Mouse (Mus musculus): Measurements from ENCODE around the gene Masp1.

Gene Masp1

GRCm38 (mm10) chr16:23511166-23511935 lies 9.3 kb downstream of the Masp1 start:
- DNase-seq: no peak

DNA sequence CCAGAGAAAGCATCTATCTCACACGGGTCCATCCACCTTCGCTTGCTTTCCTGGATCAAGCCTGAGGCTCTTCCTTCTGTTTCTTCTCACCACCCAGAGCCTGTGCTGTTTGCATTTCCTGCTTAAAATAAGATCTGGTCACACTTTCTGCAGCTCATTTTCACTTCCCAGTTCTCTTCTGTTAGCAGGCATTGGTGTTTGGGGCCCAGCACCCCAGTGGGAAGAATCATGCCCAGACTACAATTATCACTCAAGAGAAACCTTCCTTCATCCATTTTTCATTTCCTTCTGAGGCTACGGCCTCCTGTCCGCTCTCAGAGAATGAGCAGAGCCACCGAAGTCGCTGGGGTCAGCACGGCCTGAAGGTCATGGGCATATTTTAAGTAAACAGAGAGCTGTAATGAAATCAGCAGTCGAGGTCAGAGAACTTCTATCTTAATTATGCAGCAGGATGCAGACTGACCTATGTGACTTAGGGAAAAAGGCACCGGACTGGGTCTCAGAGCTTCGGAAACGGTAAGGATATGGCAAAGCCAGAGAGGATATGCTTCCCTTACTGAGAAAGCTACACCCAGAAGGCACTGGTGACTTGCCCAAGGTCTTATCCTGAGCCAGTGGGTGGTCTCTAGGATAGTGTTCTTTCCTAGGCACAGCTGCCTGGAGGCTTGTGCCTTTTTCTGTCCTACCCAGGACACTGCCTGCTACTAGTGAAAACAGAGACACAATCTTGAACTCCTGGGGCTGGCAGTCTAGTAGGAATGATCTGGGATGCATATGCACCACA lies 14.5 kb downstream of the Masp1 start:
- DNase-seq: no peak

DNA sequence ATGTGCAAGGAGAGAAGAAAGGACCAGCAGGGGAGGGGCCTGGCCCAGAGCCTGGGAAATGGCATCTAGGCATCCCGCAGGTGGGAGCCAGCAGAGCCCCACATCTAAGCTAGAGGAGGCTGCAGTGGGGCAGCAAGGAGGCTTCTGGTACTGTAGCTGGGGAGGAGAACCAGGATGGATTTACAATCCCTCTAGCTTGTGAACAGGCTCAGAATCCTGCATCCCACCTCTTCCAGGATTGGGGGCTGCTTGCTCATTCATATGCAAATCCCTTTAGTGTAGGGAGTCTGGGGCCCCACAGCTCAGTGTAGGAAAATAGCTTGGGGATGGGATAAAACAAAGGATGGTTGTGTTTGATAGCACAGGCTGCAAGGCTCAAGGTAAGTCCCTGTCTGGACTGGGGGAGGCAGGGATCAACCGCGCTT lies 16.3 kb downstream of the Masp1 start:
- no peak for DNase-seq

DNA sequence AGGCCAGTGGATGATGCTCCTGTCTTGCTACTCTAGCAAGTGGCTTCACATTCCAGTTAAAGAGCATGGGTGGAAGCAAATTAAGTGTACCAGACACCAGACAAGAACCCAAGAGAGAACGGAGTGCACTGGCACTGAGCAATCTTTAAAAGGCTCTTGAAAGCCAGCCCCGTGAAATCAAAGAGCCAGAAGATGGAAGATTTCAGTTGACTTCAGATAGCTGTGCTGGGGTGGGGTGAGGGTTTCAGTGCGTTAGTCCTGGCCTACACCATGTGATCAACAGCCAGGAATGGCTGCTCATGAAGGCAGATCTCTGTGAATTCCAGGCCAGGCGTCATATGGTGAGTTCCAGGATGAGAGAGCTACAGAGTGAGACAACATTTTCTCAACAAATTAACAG lies 17.3 kb downstream of the Masp1 start:
- no peak for DNase-seq

GRCm38 (mm10) chr16:23502478-23502877 lies 18.1 kb downstream of the Masp1 start:
- DNase-seq: no peak

DNA sequence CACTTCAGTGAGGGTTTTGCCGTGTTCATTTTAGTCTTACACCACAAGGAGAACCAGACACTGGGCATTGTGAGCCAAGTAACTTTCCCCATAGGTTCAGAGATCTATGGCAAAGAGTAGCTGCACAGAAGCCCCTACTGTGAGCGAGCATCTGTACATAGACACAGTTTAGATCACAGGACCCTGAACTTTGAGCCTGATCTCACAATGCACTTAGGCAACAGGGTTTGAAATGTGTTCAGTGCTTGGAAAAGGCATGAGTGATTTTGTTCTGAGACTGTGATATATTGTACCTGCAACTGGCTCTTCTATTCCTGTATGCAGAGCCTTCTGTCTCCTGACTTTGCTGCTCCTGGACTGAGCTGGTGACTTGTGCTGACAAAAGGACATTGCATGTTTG lies 19.3 kb downstream of the Masp1 start:
- no peak for DNase-seq

- DNase-seq: no peak
Observed at GRCm38 (mm10) chr16:23500558-23500957, 20.1 kb downstream of the Masp1 start.

DNA sequence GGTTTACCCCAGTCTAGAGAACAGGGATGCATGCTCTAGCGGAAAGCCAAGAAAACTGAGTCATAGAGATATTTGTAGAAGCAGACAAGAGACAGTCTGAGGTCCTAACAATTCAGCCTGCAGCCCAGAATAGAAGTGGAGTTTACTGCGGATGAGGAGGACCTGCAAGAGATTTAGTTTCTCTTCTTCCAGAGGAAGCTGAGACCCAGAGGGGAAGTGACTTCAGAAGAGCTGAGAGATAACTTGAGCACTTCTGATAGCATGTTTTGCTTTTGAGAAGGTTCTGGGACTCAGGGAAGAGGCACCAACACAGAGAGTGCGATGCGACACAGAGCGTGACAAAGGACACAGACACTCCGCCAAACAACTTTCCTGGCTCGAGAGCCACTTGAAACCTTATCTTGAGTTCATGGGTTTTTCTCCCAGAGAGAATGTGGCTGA lies 21.9 kb downstream of the Masp1 start:
- no peak for DNase-seq

DNA sequence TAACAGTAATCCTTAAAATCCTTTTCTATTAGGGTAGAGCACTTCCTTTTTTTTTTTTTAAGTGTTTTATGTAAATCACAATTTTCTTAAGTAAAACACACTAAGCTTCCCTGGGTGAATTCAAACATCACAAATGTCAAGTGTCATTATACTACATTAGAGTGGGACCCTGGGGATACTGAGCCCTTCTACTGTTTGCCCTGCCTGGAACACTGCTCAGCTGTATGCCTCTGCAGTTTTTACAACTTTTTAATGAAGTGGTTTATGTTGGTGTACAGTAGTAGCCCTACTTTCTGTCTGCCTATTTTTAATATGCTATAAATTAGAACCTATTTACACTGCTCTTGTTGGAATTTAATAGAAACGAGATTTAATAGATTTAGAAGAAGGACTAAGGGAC lies 22.7 kb downstream of the Masp1 start:
- DNase-seq: no peak

GRCm38 (mm10) chr16:23497440-23497839 lies 23.2 kb downstream of the Masp1 start:
- no peak for DNase-seq

DNA sequence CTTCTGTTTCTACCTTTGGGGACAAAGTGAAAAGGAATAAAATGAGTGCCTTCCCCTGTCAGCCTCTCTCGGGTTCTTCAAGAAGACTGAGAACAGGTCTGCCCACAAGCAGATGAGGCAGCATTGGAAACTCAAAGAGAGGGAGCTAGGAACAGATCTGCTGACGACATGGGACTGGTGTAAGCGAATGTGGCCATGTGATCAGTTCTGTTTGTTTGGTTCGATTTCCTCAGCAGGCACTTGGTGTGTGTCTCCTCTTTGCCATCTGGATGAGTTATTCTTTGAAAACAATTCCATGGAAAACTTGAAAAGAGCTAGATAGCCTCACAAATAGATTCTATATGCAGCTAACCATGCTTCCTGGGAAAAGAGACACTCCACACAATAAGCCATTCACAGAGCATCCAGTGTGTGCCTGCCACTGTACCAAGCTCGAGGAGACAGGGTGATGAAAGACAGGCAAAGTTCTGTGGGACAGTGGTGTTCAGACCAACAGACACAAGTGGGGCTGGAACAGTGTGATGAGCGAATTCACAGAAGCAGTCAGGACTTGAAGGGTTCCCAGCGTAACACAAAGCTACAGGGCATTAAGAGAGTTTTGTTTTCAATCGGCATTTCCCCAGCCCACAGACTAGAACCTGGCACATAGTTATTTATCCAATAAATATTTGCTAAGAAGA lies 24.2 kb downstream of the Masp1 start:
- DNase-seq: no peak

- no peak for DNase-seq
Observed at GRCm38 (mm10) chr16:23492783-23493182, 27.8 kb downstream of the Masp1 start.

DNA sequence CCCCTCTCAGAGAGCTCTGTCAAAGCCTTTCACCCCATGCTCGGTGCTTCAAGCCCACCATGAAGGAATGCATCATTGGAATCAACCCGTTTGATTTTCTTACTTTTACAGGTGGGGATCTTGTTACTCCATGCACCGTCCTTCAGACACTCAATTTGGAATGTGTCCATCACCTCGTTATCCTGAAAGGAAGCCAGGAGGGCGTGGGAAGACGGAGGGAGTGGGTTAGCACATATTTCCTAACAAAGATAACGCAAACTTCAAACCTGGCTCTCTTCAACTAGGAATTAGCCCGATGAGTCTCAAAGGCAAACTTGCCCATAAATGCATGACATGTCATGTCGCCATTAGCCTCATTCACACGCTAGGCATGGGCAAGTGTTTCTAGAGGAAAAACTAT lies 37.3 kb downstream of the Masp1 start:
- DNase-seq: no peak

- no peak for DNase-seq
Observed at GRCm38 (mm10) chr16:23482846-23483245, 37.8 kb downstream of the Masp1 start.

- no peak for DNase-seq
Observed at GRCm38 (mm10) chr16:23482218-23482617, 38.4 kb downstream of the Masp1 start.

GRCm38 (mm10) chr16:23479872-23480603 lies 40.6 kb downstream of the Masp1 start:
- no peak for DNase-seq

GRCm38 (mm10) chr16:23476598-23476997 lies 44.0 kb downstream of the Masp1 start:
- DNase-seq: no peak

DNA sequence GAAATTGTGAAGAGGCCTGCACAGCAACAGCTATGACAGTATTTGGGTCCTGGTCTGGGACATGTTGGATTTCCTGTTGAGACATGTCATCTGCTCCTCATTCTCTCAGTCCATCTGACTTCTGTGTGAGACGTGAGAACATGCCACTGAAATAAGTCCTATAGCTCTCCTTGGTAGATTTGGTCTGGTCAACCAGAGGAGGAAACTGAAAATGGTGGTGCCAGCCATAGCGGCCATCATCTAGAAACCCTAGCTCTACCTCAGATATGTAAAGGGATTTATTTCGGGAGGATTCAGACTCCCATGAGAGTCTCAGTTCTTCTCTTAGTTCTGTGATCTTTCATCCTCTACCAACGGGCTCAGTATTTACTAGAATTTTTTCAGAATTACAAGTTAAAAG lies 45.0 kb downstream of the Masp1 start:
- DNase-seq: no peak

DNA sequence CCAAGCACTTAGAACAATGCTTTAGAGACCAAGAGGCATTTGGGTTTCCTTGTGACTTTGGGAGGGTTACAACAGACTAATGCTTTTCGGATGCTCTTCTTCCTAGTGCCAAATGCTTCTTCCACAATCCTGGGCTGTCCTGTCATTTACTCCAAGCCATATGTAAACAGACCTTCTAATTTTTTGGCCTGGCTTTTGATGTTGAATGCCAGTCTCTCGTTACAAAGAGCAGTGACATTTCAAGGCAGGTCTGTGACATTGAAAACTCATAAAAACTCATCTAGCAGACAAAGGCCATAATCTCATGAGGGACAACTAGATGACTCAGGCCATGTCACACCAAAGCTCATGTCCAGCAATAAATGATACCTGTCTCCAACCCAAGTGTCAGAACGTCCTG lies 48.6 kb downstream of the Masp1 start:
- no peak for DNase-seq

DNA sequence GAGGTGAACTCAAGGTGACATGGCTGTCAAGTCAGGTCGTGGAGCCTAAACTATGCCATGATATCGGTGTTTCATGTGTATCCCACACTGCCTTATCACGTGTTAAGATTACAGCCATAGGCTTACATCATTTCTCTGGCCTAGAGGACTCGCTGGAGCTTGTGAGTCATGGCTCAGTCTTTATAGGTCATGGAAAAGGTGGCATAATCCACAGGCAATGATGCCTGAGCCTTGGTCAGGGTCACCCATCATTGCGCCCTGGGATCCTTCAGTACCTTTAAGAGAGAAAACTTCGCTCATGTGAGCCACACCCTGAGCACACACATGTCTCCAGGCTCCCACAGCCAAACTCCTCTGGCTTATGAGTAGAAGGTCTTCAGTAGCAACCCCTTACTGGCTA lies 49.1 kb downstream of the Masp1 start:
- no peak for DNase-seq

DNA sequence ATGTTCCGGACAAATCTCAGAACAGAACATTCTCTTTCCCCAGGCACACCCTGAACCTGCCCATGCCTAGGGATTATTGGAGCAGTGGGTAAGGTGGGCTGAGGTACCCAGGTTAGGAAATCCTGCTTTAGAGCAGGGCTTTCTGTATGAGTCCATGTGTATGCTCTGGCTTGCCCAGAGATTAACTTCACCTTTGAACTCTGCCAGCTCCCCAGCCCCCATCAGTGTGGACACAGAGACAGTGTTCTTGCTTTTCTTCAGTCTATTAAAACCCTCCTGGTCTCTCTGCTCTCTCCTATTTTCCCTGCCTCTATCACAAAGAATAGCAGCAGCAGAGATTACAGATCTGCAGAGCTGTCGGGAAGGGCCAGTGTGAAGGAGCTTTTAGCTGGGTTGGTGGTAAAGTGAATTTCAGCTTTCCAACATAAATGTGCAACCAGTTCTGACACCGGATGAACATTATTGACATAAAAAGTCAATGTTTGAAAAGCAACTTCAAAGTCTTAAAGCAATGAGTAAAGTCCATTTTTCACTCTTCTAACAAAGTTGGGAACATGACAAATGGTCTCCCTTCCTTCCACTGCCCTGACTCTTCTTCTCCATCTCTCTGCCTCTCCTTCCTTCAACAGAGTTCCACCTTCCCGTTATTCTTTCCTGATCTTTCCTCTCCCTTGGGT lies 56.8 kb downstream of the Masp1 start:
- DNase-seq: no peak

DNA sequence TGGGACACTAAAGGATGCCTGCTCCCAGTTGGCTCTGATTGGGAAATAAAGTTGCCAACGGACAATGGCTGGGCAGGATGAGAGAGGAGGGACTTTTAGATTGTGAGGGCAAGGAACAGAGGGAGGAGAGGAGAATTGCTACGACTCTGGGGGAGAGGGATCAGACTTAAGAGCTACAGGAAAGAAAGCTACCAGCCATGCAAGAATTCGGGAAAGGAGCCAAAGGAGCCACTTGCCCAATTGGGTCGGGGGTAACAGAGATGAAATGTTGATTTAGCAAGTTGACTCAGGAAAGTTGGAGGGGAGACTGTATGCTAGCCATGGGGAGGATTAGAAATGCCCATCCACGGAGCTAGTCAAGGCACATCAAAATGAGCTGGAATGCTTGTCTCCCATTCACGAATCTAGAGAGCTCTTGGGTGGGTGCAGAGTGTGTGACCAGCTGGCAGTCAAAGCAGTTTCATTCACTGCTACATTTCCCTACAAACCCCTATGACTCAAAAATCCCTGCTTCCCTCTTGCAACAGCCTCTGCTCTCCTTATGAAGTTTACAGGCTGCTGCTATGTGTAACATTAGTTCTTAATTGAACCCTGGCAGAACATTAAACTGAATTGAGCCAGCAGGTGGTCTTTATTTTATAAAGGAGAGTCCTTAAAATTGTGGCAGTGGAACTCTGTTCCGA lies 61.6 kb downstream of the Masp1 start:
- DNase-seq: no peak
